Mouse (Mus musculus): Measurements from ENCODE around the gene Gdf15. TPM values are rescaled to one million over a fixed set of nuclear protein-coding genes. Genes with fewer than 3 reads are reported as not detected.
A peak's percentile ranks its signal among the peaks of the same experiment; 100 is the strongest.

The Gdf15 gene
- 1.3 and 2.3 TPM in 2 replicates for polyA plus RNA-seq (2015; fragmentation: Nextera tagmentation; extraction: Ambion mirVana)

- H3K4me3 ChIP-seq (ENCODE audit: low read depth, low read length): no peak within 1 kb of the TSS
- TF ChIP-seq CTCF (IDR thresholded peaks at IDR 0.05): no peak
- no peak for ATAC-seq
Measured at GRCm38 (mm10) chr8:70632346-70632892, at the start of gene Gdf15. Gene Gdf15, minus strand, starts transcription at chr8:70632456.

GRCm38 (mm10) chr8:70681410-70681809, 49.2 kb upstream of the Gdf15 start:
- Histone ChIP-seq H3K4me1 (ENCODE audit: insufficient read depth, low read depth, low read length) (peaks cover 4% of the 10 kb centered on the region; the same call in 1 of the 2 replicates), H3K36me3 (ENCODE audit: insufficient read depth, low read length) (no peaks in the 10 kb centered on the region; the same call in 1 of the 2 replicates), H3K4me2 (replicated peaks; ENCODE audit: low read depth, low read length) (0 out of 2 replicates have a peak overlapping the region, but pooled peaks have one; percentile 20), H3K9me3 (ENCODE audit: low read length) (no peaks in the 10 kb centered on the region), H3K27ac (ENCODE audit: low read length) (0 out of 2 replicates have a peak overlapping the region, but pooled peaks have one; percentile 17), H3K9ac (replicated peaks; ENCODE audit: low read depth) (no peak overlapping the region), H3K4me3 (ENCODE audit: low read depth, low read length) (no peak overlapping the region), H3K27me3 (replicated peaks; ENCODE audit: insufficient read depth, low read length) (no peaks in the 10 kb centered on the region)
- 55% methylated on average over 3 of the region's 3 CpGs for WGBS
- ATAC-seq (no peak), DNase-seq (ENCODE audit: low spot score) (no peak)
- TF ChIP-seq CTCF (IDR thresholded peaks at IDR 0.05) (no peak), EP300 (IDR thresholded peaks at IDR 0.05) (no peak)

More at GRCm38 (mm10) chr8:70632346-70632892, at the start of gene Gdf15:
- WGBS: 78% methylated on average over 6 of the region's 6 CpGs
- H3K27ac ChIP-seq (ENCODE audit: low read length): no peak within 1 kb of the TSS
- H3K4me1 ChIP-seq (ENCODE audit: insufficient read depth, low read depth, low read length): peaks cover 11% of the 10 kb centered on the region; the same call in 1 of the 2 replicates
- 0 out of 2 replicates have a peak within 1 kb of the TSS, but pooled peaks have one; percentile 11 for H3K4me2 ChIP-seq (replicated peaks; ENCODE audit: low read depth, low read length)
- no peaks in the 10 kb centered on the region for H3K9me3 ChIP-seq (ENCODE audit: low read length)
- H3K36me3 ChIP-seq (ENCODE audit: insufficient read depth, low read length): no peaks in the 10 kb centered on the region
- no peaks in the 10 kb centered on the region for H3K27me3 ChIP-seq (replicated peaks; ENCODE audit: insufficient read depth, low read length)
- peak; percentile 4 for DNase-seq (ENCODE audit: low spot score)
- no peak within 1 kb of the TSS for H3K9ac ChIP-seq (replicated peaks; ENCODE audit: low read depth)

- no peak for TF ChIP-seq CTCF (IDR thresholded peaks at IDR 0.05)
- TF ChIP-seq EP300 (IDR thresholded peaks at IDR 0.05): no peak
- ATAC-seq: no peak
- Histone ChIP-seq H3K4me1 (ENCODE audit: insufficient read depth, low read depth, low read length) (peaks cover 9% of the 10 kb centered on the region; the same call in 1 of the 2 replicates), H3K27me3 (replicated peaks; ENCODE audit: insufficient read depth, low read length) (no peaks in the 10 kb centered on the region), H3K9ac (replicated peaks; ENCODE audit: low read depth) (no peak overlapping the region), H3K27ac (ENCODE audit: low read length) (no peak overlapping the region), H3K9me3 (ENCODE audit: low read length) (no peaks in the 10 kb centered on the region), H3K36me3 (ENCODE audit: insufficient read depth, low read length) (no peaks in the 10 kb centered on the region; the same call in 1 of the 2 replicates), H3K4me3 (ENCODE audit: low read depth, low read length) (no peak overlapping the region), H3K4me2 (replicated peaks; ENCODE audit: low read depth, low read length) (no peak overlapping the region)
- WGBS: 66% methylated on average over 3 of the region's 3 CpGs
- no peak for DNase-seq (ENCODE audit: low spot score)
Measured at GRCm38 (mm10) chr8:70680039-70680438, 47.8 kb upstream of the Gdf15 start.

- no peak for DNase-seq (ENCODE audit: low spot score)
- H3K9ac ChIP-seq (replicated peaks; ENCODE audit: low read depth): 0 out of 2 replicates have a peak overlapping the region, but pooled peaks have one; percentile 8
Measured at GRCm38 (mm10) chr8:70679404-70679803, 47.1 kb upstream of the Gdf15 start.

GRCm38 (mm10) chr8:70678679-70679078, 46.4 kb upstream of the Gdf15 start:
- H3K4me2 ChIP-seq (replicated peaks; ENCODE audit: low read depth, low read length): no peak overlapping the region
- no peak overlapping the region for H3K4me3 ChIP-seq (ENCODE audit: low read depth, low read length)
- no peaks in the 10 kb centered on the region; the same call in 1 of the 2 replicates for H3K36me3 ChIP-seq (ENCODE audit: insufficient read depth, low read length)
- H3K4me1 ChIP-seq (ENCODE audit: insufficient read depth, low read depth, low read length): peaks cover 20% of the 10 kb centered on the region
- H3K9me3 ChIP-seq (ENCODE audit: low read length): no peaks in the 10 kb centered on the region
- no peak overlapping the region for H3K9ac ChIP-seq (replicated peaks; ENCODE audit: low read depth)
- TF ChIP-seq CTCF (IDR thresholded peaks at IDR 0.05) (no peak), EP300 (IDR thresholded peaks at IDR 0.05) (no peak)
- no peak overlapping the region for H3K27ac ChIP-seq (ENCODE audit: low read length)
- ATAC-seq (no peak), DNase-seq (ENCODE audit: low spot score) (no peak)
- no peaks in the 10 kb centered on the region for H3K27me3 ChIP-seq (replicated peaks; ENCODE audit: insufficient read depth, low read length)

More at GRCm38 (mm10) chr8:70679404-70679803, 47.1 kb upstream of the Gdf15 start:
- H3K4me2 ChIP-seq (replicated peaks; ENCODE audit: low read depth, low read length): no peak overlapping the region
- 87% methylated on average over 4 of the region's 4 CpGs for WGBS
- no peak overlapping the region for H3K4me3 ChIP-seq (ENCODE audit: low read depth, low read length)
- no peak overlapping the region for H3K27ac ChIP-seq (ENCODE audit: low read length)
- H3K36me3 ChIP-seq (ENCODE audit: insufficient read depth, low read length): no peaks in the 10 kb centered on the region; the same call in 1 of the 2 replicates
- no peaks in the 10 kb centered on the region for H3K27me3 ChIP-seq (replicated peaks; ENCODE audit: insufficient read depth, low read length)
- no peak for TF ChIP-seq EP300 (IDR thresholded peaks at IDR 0.05)
- TF ChIP-seq CTCF (IDR thresholded peaks at IDR 0.05): no peak
- ATAC-seq: no peak
- no peaks in the 10 kb centered on the region for H3K9me3 ChIP-seq (ENCODE audit: low read length)
- peaks cover 13% of the 10 kb centered on the region; the same call in 1 of the 2 replicates for H3K4me1 ChIP-seq (ENCODE audit: insufficient read depth, low read depth, low read length)

- Histone ChIP-seq H3K27me3 (replicated peaks; ENCODE audit: insufficient read depth, low read length) (no peaks in the 10 kb centered on the region), H3K27ac (ENCODE audit: low read length) (no peak overlapping the region), H3K36me3 (ENCODE audit: insufficient read depth, low read length) (no peaks in the 10 kb centered on the region; the same call in 1 of the 2 replicates), H3K9ac (replicated peaks; ENCODE audit: low read depth) (no peak overlapping the region), H3K4me1 (ENCODE audit: insufficient read depth, low read depth, low read length) (peaks cover 22% of the 10 kb centered on the region), H3K4me3 (ENCODE audit: low read depth, low read length) (no peak overlapping the region), H3K4me2 (replicated peaks; ENCODE audit: low read depth, low read length) (no peak overlapping the region), H3K9me3 (ENCODE audit: low read length) (no peaks in the 10 kb centered on the region)
- TF ChIP-seq CTCF (IDR thresholded peaks at IDR 0.05) (no peak), EP300 (IDR thresholded peaks at IDR 0.05) (no peak)
- WGBS: 90% methylated on average over 15 of the region's 15 CpGs
- no peak for ATAC-seq
- no peak for DNase-seq (ENCODE audit: low spot score)
Measured at GRCm38 (mm10) chr8:70677451-70678080, 45.3 kb upstream of the Gdf15 start.

Data from lung, postnatal 0 days (tissue).